Mouse (Mus musculus): ENCODE results near the gene Atp6v0c. TPM values are rescaled to one million over a fixed set of nuclear protein-coding genes. Genes with fewer than 3 reads are reported as not detected.

The Atp6v0c gene
- polyA plus RNA-seq, 1 experiment from 2014 or later, result 564 TPM

DNA sequence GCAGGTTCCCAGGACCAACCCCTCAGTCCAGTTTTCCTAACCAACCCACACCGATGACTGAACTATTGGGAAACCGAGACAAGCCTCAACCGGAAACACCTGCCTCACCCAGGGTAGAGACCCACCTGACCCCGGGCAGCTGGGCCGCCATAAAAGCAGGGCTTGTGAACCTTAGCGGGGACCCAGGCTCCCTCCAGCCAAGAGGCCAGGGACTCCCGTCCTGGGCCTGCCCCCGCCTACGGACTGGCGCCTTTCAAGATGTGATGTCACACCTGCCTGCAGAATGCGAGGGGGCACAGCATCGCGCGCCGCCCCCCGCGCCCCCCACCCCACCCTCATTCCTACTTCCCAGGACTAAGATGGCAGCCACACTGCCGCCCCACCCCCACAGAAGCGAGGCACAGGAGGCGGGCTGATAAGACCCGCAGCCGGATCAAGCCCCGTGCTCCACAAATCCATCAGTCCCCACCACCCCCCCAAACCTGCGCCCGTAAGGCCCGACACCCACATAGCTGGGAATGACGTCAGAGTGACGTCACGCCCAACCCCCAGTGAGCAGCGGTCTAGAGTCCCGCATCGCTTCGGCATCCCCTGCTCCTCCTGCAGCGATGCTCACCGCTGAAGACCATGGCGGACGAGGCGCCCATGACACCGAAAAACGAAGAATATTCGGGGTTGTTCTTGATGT lies 768 bp downstream of the Atp6v0c start:
- DNase-seq (ENCODE audit: low spot score) (peak; percentile 89), ATAC-seq (replicated peaks; ENCODE audit: low FRiP score, low TSS enrichment, low read depth) (peak; percentile 59)
- H3K9me3 ChIP-seq (ENCODE audit: control insufficient read depth, low read length), result no peaks in the 10 kb centered on the region
- peaks cover 31% of the 10 kb centered on the region for H3K36me3 ChIP-seq (ENCODE audit: control insufficient read depth, insufficient read depth, low read length)
- H3K4me3 ChIP-seq (ENCODE audit: low read depth, low read length), result peak overlapping the region; percentile 74
- H3K27ac ChIP-seq (ENCODE audit: low read depth), result peak overlapping the region; percentile 94
- peak overlapping the region; percentile 88 for H3K4me2 ChIP-seq (ENCODE audit: low read length)
- peak overlapping the region; percentile 84 for H3K9ac ChIP-seq (ENCODE audit: low read length)
- H3K27me3 ChIP-seq (replicated peaks; ENCODE audit: control insufficient read depth, insufficient read depth, low read length), result no peaks in the 10 kb centered on the region
- peaks cover 13% of the 10 kb centered on the region for H3K4me1 ChIP-seq (replicated peaks; ENCODE audit: control insufficient read depth, insufficient read depth, low read length)
- WGBS, result under 1% methylated on average over 38 of the region's 41 CpGs

DNA sequence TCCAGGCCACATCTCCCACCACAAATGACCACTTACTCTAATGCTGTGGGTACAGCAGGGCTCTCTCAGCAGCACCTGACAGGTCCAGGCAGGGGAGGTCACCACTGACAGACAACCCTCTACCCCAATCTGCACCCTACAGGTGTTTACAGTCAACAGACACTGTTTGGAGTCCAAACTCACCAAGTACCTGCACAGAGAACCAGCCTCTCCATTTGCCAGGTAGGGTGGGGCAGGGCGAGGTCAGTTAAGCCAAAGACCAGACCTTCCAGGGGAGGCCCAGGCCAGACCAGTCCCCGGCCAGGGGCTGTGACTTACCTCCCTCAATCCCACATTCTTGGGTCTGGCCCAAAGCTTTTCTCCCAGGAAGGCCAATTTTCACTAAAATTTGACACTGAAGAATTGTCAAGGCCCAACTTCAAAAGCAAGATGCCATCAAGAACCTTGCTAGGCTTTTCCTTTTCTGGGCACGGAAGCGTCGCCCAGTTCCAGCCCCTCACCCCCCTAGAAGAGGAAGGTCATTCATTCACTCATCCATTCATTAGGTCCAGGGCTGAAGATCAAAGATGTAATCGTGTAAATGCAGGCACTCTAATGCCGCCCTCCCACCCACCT lies 1.5 kb downstream of the Atp6v0c start:
- H3K9ac ChIP-seq (ENCODE audit: low read length), result peak overlapping the region; percentile 84
- H3K4me3 ChIP-seq (ENCODE audit: low read depth, low read length), result peak overlapping the region; percentile 74
- DNase-seq (ENCODE audit: low spot score), result no peak
- H3K9me3 ChIP-seq (ENCODE audit: control insufficient read depth, low read length), result no peaks in the 10 kb centered on the region
- WGBS, result 49% methylated on average over 7 of the region's 7 CpGs
- no peaks in the 10 kb centered on the region for H3K27me3 ChIP-seq (replicated peaks; ENCODE audit: control insufficient read depth, insufficient read depth, low read length)
- peak overlapping the region; percentile 94; the same call in 1 of the 2 replicates for H3K27ac ChIP-seq (ENCODE audit: low read depth)
- peak overlapping the region; percentile 88 for H3K4me2 ChIP-seq (ENCODE audit: low read length)
- peaks cover 31% of the 10 kb centered on the region for H3K36me3 ChIP-seq (ENCODE audit: control insufficient read depth, insufficient read depth, low read length)
- no peak for ATAC-seq (replicated peaks; ENCODE audit: low FRiP score, low TSS enrichment, low read depth)
- peaks cover 14% of the 10 kb centered on the region for H3K4me1 ChIP-seq (replicated peaks; ENCODE audit: control insufficient read depth, insufficient read depth, low read length)

DNA sequence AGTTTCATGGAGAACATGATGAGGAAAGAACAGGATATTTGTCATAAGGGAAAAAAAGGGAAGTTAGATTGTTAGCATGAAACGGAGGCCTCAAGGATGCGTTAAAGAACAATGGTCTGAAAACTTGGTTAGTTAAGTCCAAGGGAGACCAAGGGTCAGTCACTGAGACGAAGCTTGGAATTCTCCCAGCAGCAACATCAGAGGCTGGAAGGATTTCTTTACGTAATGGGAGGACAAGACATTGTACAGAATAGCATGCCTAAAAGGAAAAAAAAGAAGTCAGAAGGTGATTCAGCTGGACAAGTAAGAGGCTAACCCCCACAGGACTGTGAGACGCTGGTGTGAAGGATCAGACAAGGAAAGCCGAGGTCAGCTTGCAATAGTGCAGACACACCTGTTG lies 2.4 kb downstream of the Atp6v0c start:
- Histone ChIP-seq H3K9me3 (ENCODE audit: control insufficient read depth, low read length) (no peaks in the 10 kb centered on the region), H3K4me1 (replicated peaks; ENCODE audit: control insufficient read depth, insufficient read depth, low read length) (peaks cover 21% of the 10 kb centered on the region), H3K9ac (ENCODE audit: low read length) (no peak overlapping the region), H3K27ac (ENCODE audit: low read depth) (no peak overlapping the region), H3K27me3 (replicated peaks; ENCODE audit: control insufficient read depth, insufficient read depth, low read length) (no peaks in the 10 kb centered on the region), H3K36me3 (ENCODE audit: control insufficient read depth, insufficient read depth, low read length) (peaks cover 31% of the 10 kb centered on the region), H3K4me2 (ENCODE audit: low read length) (no peak overlapping the region), H3K4me3 (ENCODE audit: low read depth, low read length) (no peak overlapping the region)
- DNase-seq (ENCODE audit: low spot score) (no peak), ATAC-seq (replicated peaks; ENCODE audit: low FRiP score, low TSS enrichment, low read depth) (no peak)
- WGBS, result 88% methylated on average over 6 of the region's 6 CpGs

DNA sequence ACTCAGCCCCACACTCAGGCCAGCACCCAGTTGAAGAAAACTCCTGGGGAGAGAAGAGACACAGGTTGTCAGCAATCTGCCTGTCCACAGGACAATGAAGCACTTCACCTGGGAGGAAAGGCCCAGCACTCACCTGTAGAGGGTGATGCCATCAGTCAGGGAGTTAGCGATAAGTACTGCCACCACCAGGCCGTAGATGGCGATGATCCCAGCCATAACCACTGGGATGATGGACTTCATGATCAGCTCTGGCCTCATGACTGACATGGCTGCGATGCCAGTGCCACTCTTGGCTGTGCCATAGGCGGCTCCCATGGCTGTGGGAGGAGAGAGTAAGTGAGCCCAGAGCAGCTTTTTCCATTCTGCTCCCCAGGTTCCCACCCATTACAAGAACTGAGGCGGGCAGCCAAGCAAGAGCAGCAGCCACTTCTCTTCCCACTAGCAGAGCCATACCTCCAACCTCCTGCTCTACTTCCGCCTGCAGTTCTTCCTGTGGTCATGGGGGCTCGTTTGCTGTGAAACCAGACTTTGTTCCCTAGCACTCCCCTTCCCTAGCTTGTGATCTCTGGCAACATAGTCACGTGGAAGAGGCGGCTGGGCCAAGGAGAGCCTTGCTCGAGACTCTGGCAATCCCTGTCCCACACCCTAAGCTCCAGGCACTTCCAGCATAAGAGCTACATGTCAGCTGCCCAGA lies 4.8 kb downstream of the Atp6v0c start:
- H3K9me3 ChIP-seq (ENCODE audit: control insufficient read depth, low read length), result no peaks in the 10 kb centered on the region
- DNase-seq (ENCODE audit: low spot score) (no peak), ATAC-seq (replicated peaks; ENCODE audit: low FRiP score, low TSS enrichment, low read depth) (no peak)
- peaks cover 31% of the 10 kb centered on the region for H3K36me3 ChIP-seq (ENCODE audit: control insufficient read depth, insufficient read depth, low read length)
- H3K9ac ChIP-seq (ENCODE audit: low read length), result no peak overlapping the region
- no peak overlapping the region for H3K4me3 ChIP-seq (ENCODE audit: low read depth, low read length)
- H3K4me2 ChIP-seq (ENCODE audit: low read length), result no peak overlapping the region
- no peak overlapping the region for H3K27ac ChIP-seq (ENCODE audit: low read depth)
- whole genome bisulfite sequencing, result 80% methylated on average over 11 of the region's 11 CpGs
- H3K4me1 ChIP-seq (replicated peaks; ENCODE audit: control insufficient read depth, insufficient read depth, low read length), result peaks cover 17% of the 10 kb centered on the region
- no peaks in the 10 kb centered on the region for H3K27me3 ChIP-seq (replicated peaks; ENCODE audit: control insufficient read depth, insufficient read depth, low read length)

DNA sequence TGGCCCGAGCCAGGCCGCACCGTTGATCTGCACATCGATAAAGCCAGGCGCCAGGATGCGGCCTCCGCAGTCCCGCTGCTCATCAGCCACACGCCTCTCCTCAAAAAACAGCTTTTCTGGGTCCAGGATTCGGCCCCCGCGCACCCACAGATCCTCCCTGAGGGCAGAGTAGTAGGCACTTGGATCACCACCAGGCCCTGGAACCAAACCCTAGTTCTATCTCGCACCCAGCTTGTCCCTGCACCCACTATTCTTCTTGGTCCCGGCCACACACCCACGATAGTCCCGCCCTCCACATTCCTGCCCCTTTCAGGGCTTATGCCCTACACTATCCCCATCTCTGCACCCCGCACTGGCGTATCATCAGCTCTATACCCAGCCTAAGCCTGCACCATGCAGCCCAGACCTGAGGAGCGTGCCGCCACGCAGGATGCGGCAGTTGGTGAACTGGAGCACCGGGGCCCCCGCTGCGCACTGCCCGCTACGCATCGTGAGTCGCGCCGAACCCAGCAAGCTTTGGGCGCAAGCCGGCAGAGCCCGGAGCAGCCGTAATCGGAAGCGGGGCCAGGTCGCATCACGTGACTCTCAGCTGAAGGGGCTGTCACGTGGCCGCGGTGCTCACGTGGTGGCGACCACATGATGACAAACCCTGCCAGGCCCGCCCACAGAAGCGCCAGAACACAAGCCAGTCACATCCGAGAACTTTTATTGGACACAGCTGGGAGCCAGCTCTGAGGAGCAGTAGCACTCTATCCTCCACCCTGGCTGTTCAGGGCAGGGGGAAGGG lies 6.1 kb downstream of the Atp6v0c start, which contains the start of gene Amdhd2:
Gene Amdhd2 (minus strand): TSS at position 591 of the 787 bp plus-strand sequence.
- under 1% methylated on average over 47 of the region's 47 CpGs for WGBS
- peak; percentile 99 for DNase-seq (ENCODE audit: low spot score)
- Histone ChIP-seq H3K4me1 (replicated peaks; ENCODE audit: control insufficient read depth, insufficient read depth, low read length) (peaks cover 16% of the 10 kb centered on the region), H3K27ac (ENCODE audit: low read depth) (peak within 1 kb of the TSS; percentile 69), H3K4me2 (ENCODE audit: low read length) (peak within 1 kb of the TSS; percentile 99), H3K9me3 (ENCODE audit: control insufficient read depth, low read length) (no peaks in the 10 kb centered on the region), H3K36me3 (ENCODE audit: control insufficient read depth, insufficient read depth, low read length) (peaks cover 31% of the 10 kb centered on the region), H3K27me3 (replicated peaks; ENCODE audit: control insufficient read depth, insufficient read depth, low read length) (no peaks in the 10 kb centered on the region), H3K4me3 (ENCODE audit: low read depth, low read length) (peak within 1 kb of the TSS; percentile 74), H3K9ac (ENCODE audit: low read length) (peak within 1 kb of the TSS; percentile 79)
- ATAC-seq (replicated peaks; ENCODE audit: low FRiP score, low TSS enrichment, low read depth), result peak; percentile 90

DNA sequence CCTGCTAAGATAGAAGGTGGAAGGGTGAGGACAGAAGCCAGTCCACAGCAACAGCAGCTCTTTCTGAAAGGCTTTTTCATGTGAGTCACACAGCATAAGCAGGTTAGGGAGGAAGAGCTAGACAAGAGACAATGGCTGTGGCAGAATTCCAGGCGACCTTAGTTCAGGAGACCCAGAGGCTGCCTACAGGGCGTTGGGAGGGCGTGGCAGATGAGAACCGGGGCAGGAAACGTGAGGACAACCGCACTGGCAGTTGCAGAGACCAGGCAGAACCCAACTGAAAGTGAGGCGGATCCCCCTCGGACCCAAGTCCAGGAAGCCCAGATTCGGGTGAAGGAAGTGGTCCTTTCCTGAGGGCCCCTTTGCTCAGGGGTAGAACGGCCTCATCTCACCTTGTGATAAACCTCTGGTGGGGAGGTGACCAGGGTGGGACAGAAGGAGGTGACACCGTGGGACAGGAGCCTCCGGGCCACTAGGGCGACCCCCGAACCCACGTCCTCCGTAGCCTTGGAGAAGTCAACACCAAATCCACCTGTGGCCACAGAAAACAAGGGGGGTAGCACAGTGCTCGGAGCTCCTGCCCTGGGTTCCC lies 6.8 kb downstream of the Atp6v0c start:
- H3K27me3 ChIP-seq (replicated peaks; ENCODE audit: control insufficient read depth, insufficient read depth, low read length), result no peaks in the 10 kb centered on the region
- peak overlapping the region; percentile 99 for H3K4me2 ChIP-seq (ENCODE audit: low read length)
- ATAC-seq (replicated peaks; ENCODE audit: low FRiP score, low TSS enrichment, low read depth), result no peak; the same call in 1 of the 2 replicates
- WGBS, result 17% methylated on average over 17 of the region's 17 CpGs
- H3K9me3 ChIP-seq (ENCODE audit: control insufficient read depth, low read length), result no peaks in the 10 kb centered on the region
- peak; percentile 56 for DNase-seq (ENCODE audit: low spot score)
- peaks cover 9% of the 10 kb centered on the region for H3K4me1 ChIP-seq (replicated peaks; ENCODE audit: control insufficient read depth, insufficient read depth, low read length)
- H3K4me3 ChIP-seq (ENCODE audit: low read depth, low read length), result peak overlapping the region; percentile 74
- peak overlapping the region; percentile 69; the same call in 1 of the 2 replicates for H3K27ac ChIP-seq (ENCODE audit: low read depth)
- H3K36me3 ChIP-seq (ENCODE audit: control insufficient read depth, insufficient read depth, low read length), result peaks cover 33% of the 10 kb centered on the region
- peak overlapping the region; percentile 79 for H3K9ac ChIP-seq (ENCODE audit: low read length)

DNA sequence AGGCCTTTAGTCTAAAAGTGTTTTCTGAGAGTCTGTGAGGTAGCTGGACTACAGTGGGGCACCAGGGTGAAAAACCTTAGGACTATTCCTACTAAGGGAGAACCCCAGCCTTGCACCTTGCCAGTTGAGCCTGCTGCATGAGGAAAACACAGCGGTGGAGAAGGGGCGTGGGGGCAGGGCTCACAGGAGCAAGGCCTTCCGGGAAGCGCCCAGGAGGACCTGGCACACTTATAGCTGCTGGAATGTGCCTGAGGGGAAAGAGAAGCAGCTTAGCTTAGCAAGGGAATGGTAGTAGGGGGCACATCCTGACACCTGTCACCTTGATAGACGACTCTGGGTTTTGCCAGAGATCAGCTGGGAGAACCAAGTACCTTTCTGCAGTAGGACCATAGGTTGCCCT lies 8.0 kb downstream of the Atp6v0c start:
- 84% methylated on average over 5 of the region's 5 CpGs for WGBS
- Histone ChIP-seq H3K4me1 (replicated peaks; ENCODE audit: control insufficient read depth, insufficient read depth, low read length) (peaks cover 8% of the 10 kb centered on the region; the same call in 1 of the 2 replicates), H3K9me3 (ENCODE audit: control insufficient read depth, low read length) (no peaks in the 10 kb centered on the region), H3K27ac (ENCODE audit: low read depth) (no peak overlapping the region), H3K4me2 (ENCODE audit: low read length) (no peak overlapping the region), H3K27me3 (replicated peaks; ENCODE audit: control insufficient read depth, insufficient read depth, low read length) (no peaks in the 10 kb centered on the region), H3K36me3 (ENCODE audit: control insufficient read depth, insufficient read depth, low read length) (peaks cover 30% of the 10 kb centered on the region), H3K9ac (ENCODE audit: low read length) (no peak overlapping the region), H3K4me3 (ENCODE audit: low read depth, low read length) (no peak overlapping the region)
- no peak for ATAC-seq (replicated peaks; ENCODE audit: low FRiP score, low TSS enrichment, low read depth)
- DNase-seq (ENCODE audit: low spot score), result no peak

DNA sequence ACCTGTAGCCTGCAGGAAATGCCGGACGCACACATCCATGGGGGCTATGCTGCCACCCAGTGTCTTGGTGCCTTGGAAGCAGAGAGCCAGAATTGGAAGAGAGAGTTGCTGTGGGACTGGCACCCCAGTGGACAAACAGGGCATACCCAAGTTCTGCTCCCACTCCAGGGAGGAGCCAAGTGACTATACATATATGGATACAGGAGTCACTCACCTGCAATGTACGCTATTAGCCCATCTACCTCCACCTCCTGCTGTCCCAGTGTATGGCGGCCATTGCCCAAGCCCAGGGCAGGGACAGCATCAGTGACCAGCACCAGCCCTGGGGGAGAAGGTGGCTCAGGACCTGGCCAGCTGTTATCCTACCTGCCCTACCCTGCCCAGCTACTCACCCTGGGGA lies 12.0 kb downstream of the Atp6v0c start:
- Histone ChIP-seq H3K4me2 (ENCODE audit: low read length) (no peak overlapping the region), H3K36me3 (ENCODE audit: control insufficient read depth, insufficient read depth, low read length) (peaks cover 19% of the 10 kb centered on the region; the same call in 1 of the 2 replicates), H3K9ac (ENCODE audit: low read length) (no peak overlapping the region), H3K4me3 (ENCODE audit: low read depth, low read length) (no peak overlapping the region), H3K27ac (ENCODE audit: low read depth) (no peak overlapping the region), H3K4me1 (replicated peaks; ENCODE audit: control insufficient read depth, insufficient read depth, low read length) (peaks cover 3% of the 10 kb centered on the region; the same call in 1 of the 2 replicates), H3K27me3 (replicated peaks; ENCODE audit: control insufficient read depth, insufficient read depth, low read length) (no peaks in the 10 kb centered on the region), H3K9me3 (ENCODE audit: control insufficient read depth, low read length) (no peaks in the 10 kb centered on the region)
- ATAC-seq (replicated peaks; ENCODE audit: low FRiP score, low TSS enrichment, low read depth) (no peak), DNase-seq (ENCODE audit: low spot score) (no peak)
- 86% methylated on average over 4 of the region's 4 CpGs for WGBS

All from intestine, embryonic 14.5 days (tissue).